Mouse (Mus musculus) telencephalon, adult 2 months (tissue): Measurements from ENCODE around the gene Rps3.
"Not testable (repeated sequence)": the region's sequence is repeated elsewhere in the genome, so short reads cannot be mapped to it uniquely, and the experiment has no call there.

Source experiments
- DNase-seq: peaks from one replicate; pipeline ENCODE4 v3.0.0-alpha.2; 2011; ENCODE audit warnings: low read depth, low spot score

The Rps3 gene

GRCm38 (mm10) chr7:99483271-99483923 is at the start of gene Rps3:
Gene Rps3, minus strand, starts transcription at chr7:99483738.
- DNase-seq = peak; percentile 99

GRCm38 (mm10) chr7:99532526-99532925 is 49.0 kb upstream of the Rps3 start:
- no peak for DNase-seq

GRCm38 (mm10) chr7:99531408-99531970 is 48.0 kb upstream of the Rps3 start:
- no peak for DNase-seq

GRCm38 (mm10) chr7:99529410-99529809 is 45.9 kb upstream of the Rps3 start:
- peak; percentile 71 for DNase-seq

GRCm38 (mm10) chr7:99528547-99528946 is 45.0 kb upstream of the Rps3 start:
- DNase-seq = no peak

- no peak for DNase-seq
These were observed 40.3 kb upstream of the Rps3 start for GRCm38 (mm10) chr7:99523837-99524236.

- DNase-seq = no peak
These were observed 39.6 kb upstream of the Rps3 start for GRCm38 (mm10) chr7:99523121-99523520.

- no peak for DNase-seq
These were observed 35.6 kb upstream of the Rps3 start for GRCm38 (mm10) chr7:99518954-99519644.

GRCm38 (mm10) chr7:99516814-99517157 is 33.2 kb upstream of the Rps3 start:
- DNase-seq = no peak

- no peak for DNase-seq
These were observed 32.7 kb upstream of the Rps3 start for GRCm38 (mm10) chr7:99516092-99516813.

GRCm38 (mm10) chr7:99510087-99510501 is 26.6 kb upstream of the Rps3 start:
- DNase-seq = peak; percentile 60

- DNase-seq = not testable (repeated sequence)
These were observed 24.6 kb upstream of the Rps3 start for GRCm38 (mm10) chr7:99508187-99508586.

GRCm38 (mm10) chr7:99504556-99504955 is 21.0 kb upstream of the Rps3 start:
- DNase-seq = no peak

- no peak for DNase-seq
These were observed 17.6 kb upstream of the Rps3 start for GRCm38 (mm10) chr7:99501148-99501547.

GRCm38 (mm10) chr7:99500655-99501054 is 17.1 kb upstream of the Rps3 start:
- no peak for DNase-seq

GRCm38 (mm10) chr7:99500201-99500600 is 16.7 kb upstream of the Rps3 start:
- peak; percentile 73 for DNase-seq

GRCm38 (mm10) chr7:99499128-99499527 is 15.6 kb upstream of the Rps3 start:
- no peak for DNase-seq

GRCm38 (mm10) chr7:99489708-99490107 is 6.2 kb upstream of the Rps3 start:
- DNase-seq = no peak

GRCm38 (mm10) chr7:99484679-99485078 is 1.1 kb upstream of the Rps3 start:
- DNase-seq = no peak

GRCm38 (mm10) chr7:99483924-99484319 is 384 bp upstream of the Rps3 start:
- no peak for DNase-seq

- DNase-seq = no peak
These were observed 901 bp downstream of the Rps3 start for GRCm38 (mm10) chr7:99482637-99483036.

GRCm38 (mm10) chr7:99477235-99477634 is 6.3 kb downstream of the Rps3 start:
- DNase-seq = no peak
